Mouse (Mus musculus) liver, embryonic 13.5 days (tissue): Measurements from ENCODE around the gene Ubqln4. TPM values are rescaled to one million over a fixed set of nuclear protein-coding genes. Genes with fewer than 3 reads are reported as not detected.
A peak's percentile ranks its signal among the peaks of the same experiment; 100 is the strongest.

Source experiments
- ATAC-seq: fragments of 200-750 bp; cut with Nextera tagmentation; 2 replicates; pipeline ENCODE4 v1.8.0; 2017; ENCODE audit warnings: low read depth, mild to moderate bottlenecking, moderate number of reproducible peaks, moderate library complexity
- DNase-seq: peaks from one replicate; pipeline ENCODE4 v3.0.0; 2022
- H3K27ac ChIP-seq: fragments of 300-500 bp; sonication (generic); 2 replicates; pipeline ENCODE4 v1.5.1; 2015; ENCODE audit warnings: moderate library complexity, mild to moderate bottlenecking, inconsistent platforms
- H3K27me3 ChIP-seq: fragments of 300-500 bp; sonication (generic); 2 replicates; pipeline ENCODE4 v1.6.1; 2015; ENCODE audit warnings: mild to moderate bottlenecking, inconsistent platforms
- H3K36me3 ChIP-seq: fragments of 300-500 bp; sonication (generic); 2 replicates; pipeline ENCODE4 v1.6.1; 2015; ENCODE audit warnings: mild to moderate bottlenecking, inconsistent platforms
- H3K4me1 ChIP-seq: fragments of 300-500 bp; sonication (generic); replicated peaks from 2 replicates; pipeline ENCODE4 v1.6.1; 2015; ENCODE audit warnings: inconsistent platforms
- H3K4me2 ChIP-seq: fragments of 300-500 bp; sonication (generic); 2 replicates; pipeline ENCODE4 v1.6.1; 2015; ENCODE audit warnings: inconsistent platforms, mild to moderate bottlenecking, moderate library complexity
- H3K4me3 ChIP-seq: fragments of 300-500 bp; sonication (generic); replicated peaks from 2 replicates; pipeline ENCODE4 v1.5.1; 2015; ENCODE audit warnings: mild to moderate bottlenecking, inconsistent platforms
- H3K9ac ChIP-seq: fragments of 300-500 bp; sonication (generic); 2 replicates; pipeline ENCODE4 v1.6.1; 2015; ENCODE audit warnings: mild to moderate bottlenecking, inconsistent platforms
- H3K9me3 ChIP-seq: fragments of 300-500 bp; sonication (generic); replicated peaks from 2 replicates; pipeline ENCODE4 v1.6.1; 2016; ENCODE audit warnings: inconsistent platforms
- WGBS: fragments of 180-500 bp; shearing (Covaris S2); methylation state at CpG from one replicate; pipeline ENCODE4 v1.1.7; 2015; ENCODE audit not compliant: insufficient replicate concordance; 5-methylcytosine and 5-hydroxymethylcytosine counted together
- polyA plus RNA-seq: library from polyadenylated mRNA; unstranded; fragments of >200 nt; fragmentation: Nextera tagmentation; extraction: Ambion mirVana; gene quantifications from 2 replicates; pipeline ENCODE4 v1.2.1, GENCODE M21; 2015

Gene Ubqln4
- polyA plus RNA-seq, 1 experiment from 2014 or later: 20.7 TPM

DNA sequence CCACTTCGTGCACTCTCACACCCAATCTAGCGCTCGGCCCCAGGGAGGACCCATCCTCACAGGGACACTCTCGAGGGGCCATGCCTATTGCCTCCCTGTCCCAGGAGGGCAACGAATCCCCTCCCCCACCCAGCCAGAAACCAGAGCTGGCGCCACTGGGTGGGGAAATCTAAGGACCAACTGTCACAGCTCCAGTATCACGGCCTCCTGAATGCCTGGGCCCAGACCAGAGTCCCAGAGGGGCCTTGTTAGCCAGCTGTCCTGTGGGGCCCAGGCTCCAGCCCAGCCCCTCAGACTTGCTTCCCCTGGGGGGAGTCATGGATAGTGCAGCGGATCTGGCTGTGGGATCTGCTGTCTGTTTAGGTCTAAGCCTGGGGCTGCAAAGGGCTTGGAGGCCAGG, 26.0 kb upstream of the Ubqln4 start:
- no peak overlapping the region for H3K4me3 ChIP-seq
- peak overlapping the region; percentile 12; the same call in 1 of the 2 replicates for H3K9ac ChIP-seq
- peak overlapping the region; percentile 6; the same call in 1 of the 2 replicates for H3K27ac ChIP-seq
- 35% methylated on average over 8 of the region's 8 CpGs for WGBS
- no peaks in the 10 kb centered on the region for H3K9me3 ChIP-seq
- no peak overlapping the region for H3K4me2 ChIP-seq
- no peak for DNase-seq
- peaks cover 56% of the 10 kb centered on the region for H3K4me1 ChIP-seq
- H3K27me3 ChIP-seq: peaks cover 3% of the 10 kb centered on the region
- no peak for ATAC-seq
- H3K36me3 ChIP-seq: no peaks in the 10 kb centered on the region

- Histone ChIP-seq H3K27ac (no peak overlapping the region), H3K4me1 (peaks cover 67% of the 10 kb centered on the region), H3K4me2 (no peak overlapping the region), H3K27me3 (peaks cover 14% of the 10 kb centered on the region), H3K9ac (no peak overlapping the region), H3K36me3 (no peaks in the 10 kb centered on the region), H3K9me3 (no peaks in the 10 kb centered on the region), H3K4me3 (no peak overlapping the region)
- DNase-seq (no peak), ATAC-seq (no peak)
- 82% methylated on average over 11 of the region's 11 CpGs for WGBS
Measured at GRCm38 (mm10) chr3:88528646-88529045, 24.9 kb upstream of the Ubqln4 start.

- Histone ChIP-seq H3K9me3 (no peaks in the 10 kb centered on the region), H3K27ac (no peak overlapping the region), H3K4me3 (no peak overlapping the region), H3K4me1 (peaks cover 73% of the 10 kb centered on the region), H3K4me2 (no peak overlapping the region), H3K27me3 (peaks cover 16% of the 10 kb centered on the region), H3K9ac (no peak overlapping the region), H3K36me3 (no peaks in the 10 kb centered on the region)
- WGBS: 63% methylated on average over 7 of the region's 7 CpGs
- DNase-seq: no peak
- ATAC-seq: no peak
Measured at GRCm38 (mm10) chr3:88529204-88530000, 24.2 kb upstream of the Ubqln4 start.

DNA sequence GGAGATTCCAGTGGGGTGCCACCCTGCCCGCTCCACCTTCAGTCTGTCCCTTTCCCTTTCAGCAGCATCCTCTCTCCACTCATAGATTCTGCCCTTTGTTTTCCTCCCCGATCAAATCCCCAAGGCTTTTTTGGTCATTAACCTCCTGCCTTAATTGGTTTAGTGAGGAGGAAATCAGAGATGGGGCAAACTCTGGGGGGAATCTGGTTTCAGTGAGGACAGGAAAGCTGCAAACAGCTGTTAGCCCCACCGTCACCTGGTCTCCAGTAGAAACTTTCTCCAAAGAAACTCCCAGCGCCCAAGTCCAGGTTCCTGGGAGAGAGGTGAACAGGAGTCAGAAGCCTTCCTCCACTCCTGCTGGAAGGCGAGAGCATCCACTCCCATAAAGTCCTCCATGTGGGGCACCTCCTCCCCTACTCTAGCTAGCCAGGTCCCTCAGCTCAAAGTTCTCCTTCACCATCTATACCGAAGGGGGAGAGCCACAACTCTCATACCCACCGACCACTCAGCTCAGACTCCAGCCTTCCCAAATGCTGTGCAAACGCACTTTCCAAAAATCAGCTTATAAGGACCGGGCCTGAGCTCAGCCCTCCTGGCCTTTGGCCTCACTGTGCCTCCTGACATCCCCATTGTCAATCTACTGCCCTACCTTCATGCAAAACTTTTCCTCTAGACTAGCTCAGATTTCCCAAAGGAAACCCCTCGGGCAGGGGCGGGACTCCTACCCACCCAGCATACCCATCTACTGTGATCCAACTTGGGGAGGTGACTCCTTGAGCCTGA, 23.3 kb upstream of the Ubqln4 start:
- Histone ChIP-seq H3K4me2 (peak overlapping the region; percentile 98), H3K27ac (no peak overlapping the region), H3K4me3 (peak overlapping the region; percentile 76), H3K36me3 (no peaks in the 10 kb centered on the region), H3K4me1 (peaks cover 82% of the 10 kb centered on the region), H3K9me3 (no peaks in the 10 kb centered on the region), H3K27me3 (peaks cover 16% of the 10 kb centered on the region), H3K9ac (peak overlapping the region; percentile 82; the same call in 1 of the 2 replicates)
- WGBS: 43% methylated on average over 11 of the region's 11 CpGs
- ATAC-seq (no peak), DNase-seq (no peak)

DNA sequence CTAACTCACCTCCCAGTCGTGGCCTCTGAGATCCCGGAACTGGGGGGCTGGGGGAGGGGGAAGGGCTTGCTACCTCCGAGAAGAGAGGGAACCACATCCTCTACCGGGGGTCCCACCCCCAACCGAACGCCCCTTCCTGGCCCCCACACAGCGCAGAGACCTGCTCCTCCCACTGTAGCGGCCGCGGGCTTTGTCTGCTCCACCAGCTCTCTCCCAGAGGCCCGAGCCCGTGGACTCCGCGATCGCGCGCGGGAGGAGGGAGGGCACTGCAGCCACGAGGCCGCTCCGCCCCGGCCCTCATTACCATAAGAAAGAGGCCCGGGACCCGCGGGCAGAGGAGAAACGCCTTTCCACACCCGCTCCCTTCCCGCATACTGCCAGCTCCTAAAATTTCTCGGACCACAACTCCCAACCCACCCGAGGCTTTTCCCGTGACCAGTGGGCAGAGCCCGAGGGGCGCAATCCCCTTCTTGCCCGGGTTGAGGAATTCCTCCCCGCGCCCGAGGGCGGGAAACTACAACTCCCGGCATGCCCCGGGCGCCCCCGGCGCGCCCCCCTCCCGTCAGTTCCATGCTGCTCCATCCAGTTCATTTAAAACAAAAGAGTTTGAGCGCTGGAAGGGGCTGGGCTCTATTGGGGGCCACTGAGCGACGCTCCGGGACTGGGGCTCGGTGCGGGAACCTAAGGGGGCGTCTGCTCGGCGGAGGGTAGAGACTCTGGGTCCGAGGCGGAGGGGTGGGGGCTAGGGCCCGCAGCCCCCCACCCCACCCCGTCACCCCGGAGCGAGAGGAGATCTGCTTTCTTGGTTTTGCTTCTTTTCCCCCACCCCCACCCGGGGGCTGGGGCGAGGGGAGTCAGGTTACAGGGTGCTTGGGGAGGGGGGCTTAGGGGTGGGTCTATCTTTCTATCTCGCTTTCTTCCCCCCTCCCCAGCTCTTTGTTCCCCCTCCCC, 21.9 kb upstream of the Ubqln4 start:
- Histone ChIP-seq H3K9ac (peak overlapping the region; percentile 82), H3K4me3 (peak overlapping the region; percentile 76), H3K4me1 (peaks cover 89% of the 10 kb centered on the region), H3K9me3 (no peaks in the 10 kb centered on the region), H3K36me3 (no peaks in the 10 kb centered on the region), H3K4me2 (peak overlapping the region; percentile 98), H3K27me3 (peaks cover 16% of the 10 kb centered on the region), H3K27ac (peak overlapping the region; percentile 77)
- ATAC-seq (peak; percentile 59), DNase-seq (peak; percentile 68)
- under 1% methylated on average over 62 of the region's 63 CpGs for WGBS

DNA sequence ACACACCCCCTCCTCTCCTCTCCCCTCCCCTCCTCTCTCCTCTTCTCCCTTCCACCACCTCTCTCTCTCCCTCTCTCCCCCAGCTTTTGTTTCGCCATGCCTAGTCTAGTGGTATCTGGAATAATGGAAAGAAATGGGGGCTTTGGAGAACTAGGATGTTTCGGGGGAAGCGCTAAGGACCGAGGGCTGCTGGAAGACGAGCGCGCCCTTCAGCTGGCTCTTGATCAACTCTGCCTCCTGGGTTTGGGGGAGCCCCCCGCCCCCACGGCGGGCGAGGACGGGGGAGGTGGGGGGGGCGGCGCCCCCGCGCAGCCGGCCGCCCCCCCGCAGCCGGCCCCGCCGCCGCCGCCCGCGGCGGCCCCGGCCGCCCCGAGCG, 21.3 kb upstream of the Ubqln4 start, which contains the start of gene Mex3a:
TSS of gene Mex3a (plus strand) at position 97 of the 376 bp plus-strand sequence.
- Histone ChIP-seq H3K27ac (peak within 1 kb of the TSS; percentile 77), H3K27me3 (peaks cover 16% of the 10 kb centered on the region), H3K4me3 (peak within 1 kb of the TSS; percentile 76), H3K4me1 (peaks cover 90% of the 10 kb centered on the region), H3K4me2 (peak within 1 kb of the TSS; percentile 98), H3K36me3 (no peaks in the 10 kb centered on the region), H3K9me3 (no peaks in the 10 kb centered on the region), H3K9ac (peak within 1 kb of the TSS; percentile 82)
- no peak for DNase-seq
- WGBS: 0% methylated on average over 12 of the region's 31 CpGs
- no peak for ATAC-seq

DNA sequence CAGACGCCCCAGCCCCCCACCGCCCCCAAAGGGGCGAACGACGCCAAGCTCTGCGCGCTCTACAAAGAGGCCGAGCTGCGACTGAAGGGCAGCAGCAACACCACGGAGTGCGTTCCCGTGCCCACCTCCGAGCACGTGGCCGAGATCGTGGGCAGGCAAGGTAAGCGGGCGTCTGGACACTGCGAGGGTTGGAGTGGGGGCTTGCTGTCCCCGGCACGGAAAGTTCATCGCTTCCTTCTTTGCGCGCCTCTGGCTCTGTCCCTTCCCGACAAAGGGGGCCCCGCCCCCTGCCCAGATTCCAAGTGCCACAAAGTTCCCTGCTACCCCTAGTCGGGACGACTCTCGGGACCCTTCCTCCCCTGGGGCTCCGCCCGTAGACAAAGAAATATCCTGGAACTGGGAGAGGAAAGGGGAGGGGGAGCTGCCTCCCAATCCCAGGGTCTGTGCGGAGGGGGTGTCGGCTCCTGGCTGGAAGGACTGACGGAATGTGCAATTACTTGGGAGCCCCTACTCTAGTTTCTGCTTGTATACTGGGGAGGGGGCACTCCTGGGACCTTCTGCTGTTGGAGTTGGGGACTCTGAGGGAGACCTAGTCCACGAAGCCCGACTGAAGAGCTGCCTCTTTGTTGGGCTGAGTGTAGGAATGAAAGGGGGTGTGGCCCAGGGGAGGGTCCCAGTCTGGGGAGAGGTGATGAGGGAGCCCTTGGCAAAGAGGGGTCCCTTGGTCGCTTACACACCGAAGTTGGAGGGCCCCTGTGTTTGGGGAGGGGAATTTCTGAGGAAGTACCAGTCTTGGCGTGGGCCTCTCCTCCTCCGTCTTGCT, 20.7 kb upstream of the Ubqln4 start:
- Histone ChIP-seq H3K9ac (peak overlapping the region; percentile 82), H3K4me1 (peaks cover 88% of the 10 kb centered on the region), H3K4me2 (peak overlapping the region; percentile 98), H3K36me3 (no peaks in the 10 kb centered on the region), H3K27ac (peak overlapping the region; percentile 23), H3K27me3 (peaks cover 16% of the 10 kb centered on the region), H3K9me3 (no peaks in the 10 kb centered on the region), H3K4me3 (peak overlapping the region; percentile 76)
- ATAC-seq: no peak
- no peak for DNase-seq
- 3% methylated on average over 38 of the region's 40 CpGs for WGBS

DNA sequence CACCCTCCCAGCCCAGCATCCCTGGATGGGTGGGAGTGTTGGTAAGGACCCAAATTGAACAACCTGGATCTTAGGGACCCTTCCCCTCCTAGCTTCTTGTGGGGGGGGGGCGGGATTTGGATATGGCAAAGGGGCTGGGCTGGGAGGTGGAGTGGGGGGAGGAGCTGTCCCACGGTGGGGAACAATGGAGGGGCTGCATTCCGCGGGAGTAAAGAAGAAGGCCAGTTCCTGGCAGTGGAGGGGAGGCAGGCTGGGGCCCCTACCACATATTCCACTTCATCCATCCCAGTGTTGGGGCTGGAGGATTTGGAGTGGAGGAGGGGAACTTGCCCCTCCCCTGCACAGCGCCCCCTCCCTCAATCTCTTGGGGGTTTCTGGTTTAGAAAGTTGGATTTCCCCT, 19.9 kb upstream of the Ubqln4 start:
- 13% methylated on average over 4 of the region's 5 CpGs for WGBS
- peaks cover 85% of the 10 kb centered on the region for H3K4me1 ChIP-seq
- peak overlapping the region; percentile 82 for H3K9ac ChIP-seq
- DNase-seq: no peak
- H3K4me2 ChIP-seq: peak overlapping the region; percentile 98
- H3K27me3 ChIP-seq: peaks cover 16% of the 10 kb centered on the region
- H3K9me3 ChIP-seq: no peaks in the 10 kb centered on the region
- no peak for ATAC-seq
- peak overlapping the region; percentile 76 for H3K4me3 ChIP-seq
- no peaks in the 10 kb centered on the region for H3K36me3 ChIP-seq
- no peak overlapping the region for H3K27ac ChIP-seq

DNA sequence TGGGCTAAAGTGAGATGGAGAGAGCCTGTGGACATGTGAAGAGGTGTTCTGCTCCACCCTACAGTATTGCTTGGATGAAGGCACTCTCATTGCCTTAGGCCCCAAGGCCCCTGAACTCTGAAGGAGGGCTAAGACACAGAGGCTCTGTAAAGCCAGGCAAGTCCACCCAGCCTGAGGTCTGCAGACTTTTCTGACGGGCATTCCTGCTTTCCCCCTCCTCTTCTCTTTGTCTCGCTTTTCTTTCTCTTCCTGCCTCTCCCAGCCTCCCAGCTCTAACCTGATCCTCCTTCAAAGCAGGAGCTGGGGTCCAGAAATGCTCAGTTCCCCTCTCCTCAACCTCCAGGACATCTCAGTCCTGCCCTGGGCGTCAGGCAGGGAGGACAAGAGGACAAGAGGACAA, 18.6 kb upstream of the Ubqln4 start:
- Histone ChIP-seq H3K4me3 (no peak overlapping the region), H3K9ac (no peak overlapping the region; the same call in 1 of the 2 replicates), H3K4me1 (peaks cover 81% of the 10 kb centered on the region)

DNA sequence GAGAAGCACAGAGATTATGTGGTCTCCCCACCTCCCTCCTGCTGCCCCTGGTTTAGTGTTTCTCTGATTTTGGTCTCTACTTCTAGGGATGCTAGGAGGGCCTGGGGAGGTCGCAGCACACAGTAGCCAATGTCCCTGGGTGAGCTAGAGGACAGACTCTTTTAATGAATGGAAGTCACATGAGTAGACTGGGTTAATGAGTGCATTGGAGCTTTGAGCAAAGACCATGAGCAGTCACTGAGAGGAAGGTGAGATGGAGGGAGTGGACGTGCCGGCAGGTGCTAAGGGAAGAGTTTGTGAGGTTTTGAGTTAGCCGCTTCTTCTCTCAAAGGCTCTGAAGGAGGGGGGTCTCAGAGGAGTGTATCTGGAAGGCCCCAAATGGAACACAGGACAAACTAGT, 18.0 kb upstream of the Ubqln4 start:
- Histone ChIP-seq H3K4me2 (peak overlapping the region; percentile 98), H3K9me3 (no peaks in the 10 kb centered on the region), H3K27me3 (peaks cover 16% of the 10 kb centered on the region), H3K36me3 (no peaks in the 10 kb centered on the region), H3K4me3 (peak overlapping the region; percentile 61), H3K4me1 (peaks cover 81% of the 10 kb centered on the region), H3K27ac (no peak overlapping the region), H3K9ac (peak overlapping the region; percentile 68)
- WGBS: 71% methylated on average over 4 of the region's 4 CpGs
- DNase-seq (no peak), ATAC-seq (no peak)

More for the DNA sequence above, 18.6 kb upstream of the Ubqln4 start:
- 57% methylated on average over 3 of the region's 3 CpGs for WGBS
- Histone ChIP-seq H3K27ac (peak overlapping the region; percentile 21; the same call in 1 of the 2 replicates), H3K4me2 (peak overlapping the region; percentile 98; the same call in 1 of the 2 replicates), H3K9me3 (no peaks in the 10 kb centered on the region), H3K36me3 (no peaks in the 10 kb centered on the region), H3K27me3 (peaks cover 16% of the 10 kb centered on the region)
- DNase-seq (no peak), ATAC-seq (no peak)
